Mouse (Mus musculus): ENCODE measurements at regions not wholly inside any gene's neighbourhood (a gene's known extent, or its start where the extent isn't known, plus 50 kb on each side); places are given as distances from the start of the nearest gene placed in this dataset.

GRCm38 (mm10) chr12:59809224-59809623 lies 589.7 kb upstream of the Fbxo33 start:
- no peak for TF ChIP-seq CTCF (conservative IDR thresholded peaks at IDR 0.05; ENCODE audit: low read length)
- no peak for TF ChIP-seq POU5F1 (IDR thresholded peaks at IDR 0.05; ENCODE audit: borderline replicate concordance, low read length)

Measured in E14TG2a.4 (cell line).